ENCODE assay signal across 9 mouse cellular contexts in the genomic region with DNA sequence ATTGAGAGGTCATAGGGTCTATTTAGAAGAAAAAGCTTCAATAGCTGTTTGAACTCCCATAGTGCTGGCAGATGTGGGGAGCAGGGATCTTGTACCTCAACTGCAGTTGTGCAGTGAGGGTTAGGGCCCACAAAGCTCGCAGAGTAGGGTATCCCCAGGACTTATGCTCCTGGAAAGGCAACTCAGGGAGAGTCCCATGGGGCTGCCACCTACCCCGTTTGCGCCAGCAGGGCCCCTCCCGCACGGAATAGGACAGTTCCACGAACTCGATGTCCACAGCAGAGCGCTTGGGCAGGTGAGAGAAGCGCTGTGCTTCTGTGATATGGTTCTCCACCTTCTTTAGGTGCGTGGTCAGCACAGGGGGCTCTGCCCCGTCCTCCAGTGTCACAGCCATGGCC. TPM values are rescaled to one million over a fixed set of nuclear protein-coding genes. Genes with fewer than 3 reads are reported as not detected.
DNase-seq lines count a peak whose midpoint lies in the region; ATAC-seq lines count a peak whose summit lies in the region.
"Had no signal": no experiment of that assay in that cellular context is flagged by ENCODE, and none has a peak within 500 bp of the region (broad histone marks: within the 10 kb centered on the region; RNA-seq: fewer than 3 reads in every experiment).

No protein-coding gene starts in this region.

- H3K9ac ChIP-seq in heart, embryonic 14.5 days (ENCODE audit: low read length): peak overlapping the region; percentile 73
- peak overlapping the region; percentile 81 for H3K9ac ChIP-seq in hindbrain, embryonic 14.5 days
- H3K9ac ChIP-seq in midbrain, embryonic 14.5 days (replicated peaks; ENCODE audit: low read length): peak overlapping the region; percentile 96

- peak overlapping the region; percentile 53 to 66 for H3K4me3 ChIP-seq in heart, embryonic 14.5 days (ENCODE audit: control insufficient read depth in 1 of 2, insufficient read depth in 1 of 2, low read depth in 1 of 2, low read length in 2 of 2)
- H3K4me3 ChIP-seq in brown adipose tissue, adult 24 weeks (ENCODE audit: insufficient read depth, low read depth, low read length): peak overlapping the region; percentile 57
- H3K4me3 ChIP-seq in hindbrain, embryonic 14.5 days (replicated peaks; ENCODE audit: low read length): peak overlapping the region; percentile 66
- peak overlapping the region; percentile 88 for H3K4me3 ChIP-seq in midbrain, embryonic 14.5 days (replicated peaks; ENCODE audit: low read depth, low read length)

- WGBS in heart, embryonic 14.5 days: 10% methylated on average over 11 of the region's 11 CpGs
- WGBS in hindbrain, embryonic 14.5 days: 5% methylated on average over 11 of the region's 11 CpGs
- 2% methylated on average over 11 of the region's 11 CpGs for WGBS in midbrain, embryonic 14.5 days

- no peaks in the 10 kb centered on the region for H3K9me3 ChIP-seq in heart, embryonic 14.5 days (ENCODE audit: control insufficient read depth, low read length)
- H3K9me3 ChIP-seq in hindbrain, embryonic 14.5 days (ENCODE audit: control insufficient read depth, low read length): no peaks in the 10 kb centered on the region
- no peaks in the 10 kb centered on the region for H3K9me3 ChIP-seq in midbrain, embryonic 14.5 days (ENCODE audit: control insufficient read depth, low read length)

- peak overlapping the region; percentile 97 for H3K4me2 ChIP-seq in heart, embryonic 14.5 days (ENCODE audit: low read length)
- peak overlapping the region; percentile 73 for H3K4me2 ChIP-seq in hindbrain, embryonic 14.5 days (replicated peaks)
- peak overlapping the region; percentile 90 for H3K4me2 ChIP-seq in midbrain, embryonic 14.5 days (ENCODE audit: low read length)

- no peak for DNase-seq in heart, postnatal 14 days
- DNase-seq in hindbrain, embryonic 14.5 days (ENCODE audit: low spot score): no peak
- DNase-seq in midbrain, embryonic 14.5 days: peak; percentile 41
- no peak for DNase-seq in layer of hippocampus, postnatal 10 days (ENCODE audit: low spot score in 2 of 2)
- DNase-seq in kidney, postnatal 25 days: no peak

- H3K27ac ChIP-seq in heart, embryonic 14.5 days (replicated peaks in 1 of 2; ENCODE audit: control insufficient read depth in 1 of 2, insufficient read depth in 1 of 2, low read depth in 2 of 2, low read length in 2 of 2): no peak overlapping the region
- no peak overlapping the region for H3K27ac ChIP-seq in brown adipose tissue, adult 24 weeks (replicated peaks; ENCODE audit: low read depth, low read length)
- peak overlapping the region; percentile 78; the same call in 1 of the 2 replicates for H3K27ac ChIP-seq in hindbrain, embryonic 14.5 days
- H3K27ac ChIP-seq in midbrain, embryonic 14.5 days (replicated peaks; ENCODE audit: low read depth, low read length): peak overlapping the region; percentile 84

- intact Hi-C loops in heart, postnatal 14 days (cut with DNase I): no loop called here

- ATAC-seq in heart, embryonic 14.5 days (ENCODE audit: insufficient number of reproducible peaks, insufficient read depth, low FRiP score, low read depth): peak; percentile 26; the same call in 1 of the 2 replicates
- ATAC-seq in hindbrain, embryonic 14.5 days (ENCODE audit: low FRiP score): peak; percentile 15; the same call in 1 of the 2 replicates
- no peak for ATAC-seq in midbrain, embryonic 14.5 days (ENCODE audit: low FRiP score, low TSS enrichment)
- ATAC-seq in megakaryocyte-erythroid progenitor cell, adult 5-6 weeks (replicated peaks; ENCODE audit: low FRiP score, low TSS enrichment, poor library complexity, severe bottlenecking): no peak
- ATAC-seq: Patski had no signal

- H3K27me3 ChIP-seq in heart, embryonic 14.5 days (ENCODE audit: control insufficient read depth, insufficient read depth, low read length): peaks cover 17% of the 10 kb centered on the region
- no peaks in the 10 kb centered on the region for H3K27me3 ChIP-seq in hindbrain, embryonic 14.5 days (ENCODE audit: control insufficient read depth, insufficient read depth, low read length)
- H3K27me3 ChIP-seq in midbrain, embryonic 14.5 days (ENCODE audit: control insufficient read depth, insufficient read depth, low read length): no peaks in the 10 kb centered on the region
- H3K27me3 ChIP-seq: Patski had no signal

- H3K36me3 ChIP-seq in heart, embryonic 14.5 days (ENCODE audit: control insufficient read depth, insufficient read depth, low read length): peaks cover 16% of the 10 kb centered on the region
- peaks cover 27% of the 10 kb centered on the region for H3K36me3 ChIP-seq in hindbrain, embryonic 14.5 days (replicated peaks; ENCODE audit: control insufficient read depth, insufficient read depth)
- peaks cover 20% of the 10 kb centered on the region; the same call in 1 of the 2 replicates for H3K36me3 ChIP-seq in midbrain, embryonic 14.5 days (ENCODE audit: control insufficient read depth, insufficient read depth, low read length)

- H3K4me1 ChIP-seq in heart, embryonic 14.5 days (ENCODE audit: control insufficient read depth in 2 of 2, insufficient read depth in 2 of 2, low read length in 2 of 2): peaks cover 10 to 20% of the 10 kb centered on the region in 2 experiments
- peaks cover 4% of the 10 kb centered on the region; the same call in 1 of the 2 replicates for H3K4me1 ChIP-seq in brown adipose tissue, adult 24 weeks (ENCODE audit: control insufficient read depth, insufficient read depth, insufficient read length, low read length)
- H3K4me1 ChIP-seq in hindbrain, embryonic 14.5 days (replicated peaks; ENCODE audit: control insufficient read depth, insufficient read depth, low read length): peaks cover 24% of the 10 kb centered on the region
- peaks cover 23% of the 10 kb centered on the region; the same call in 1 of the 2 replicates for H3K4me1 ChIP-seq in midbrain, embryonic 14.5 days (ENCODE audit: control insufficient read depth, insufficient read depth, low read length)

RNA-seq across cellular contexts. Expression of gene Abcg4, which starts 1.4 kb away (rescaled TPM):
- 1.3 and 2.7 TPM in 2 replicates for polyA plus RNA-seq in heart, embryonic 14.5 days (2014; fragmentation: Nextera tagmentation; extraction: Ambion mirVana)
- total RNA-seq in heart, postnatal 14 days (2021): under 1 TPM; 0.72 to 0.73 TPM
- 0.36 TPM in 1 of 2 replicates, not detected in the other for polyA plus RNA-seq in brown adipose tissue, adult 24 weeks (2012; ENCODE audit: insufficient read depth, insufficient read length, missing spikeins)
- polyA plus RNA-seq in hindbrain, embryonic 14.5 days (2014; fragmentation: Nextera tagmentation; extraction: Ambion mirVana): 21.7 and 24.4 TPM in 2 replicates
- polyA plus RNA-seq in midbrain, embryonic 14.5 days (2014; fragmentation: Nextera tagmentation; extraction: Ambion mirVana): 18.9 and 20.1 TPM in 2 replicates
- 82.3 and 111 TPM in 2 replicates for total RNA-seq in megakaryocyte-erythroid progenitor cell, adult 5-6 weeks (2014; fragmentation: Nextera tagmentation)
- 13.4 TPM in 2 replicates for total RNA-seq in megakaryocyte-erythroid progenitor cell, adult 5-6 weeks (2017)
- total RNA-seq in layer of hippocampus, postnatal 10 days (2021): 10 to 100 TPM; 73.5 to 76.2 TPM

RNA-seq across cellular contexts. Expression of gene Hinfp, which starts 18.5 kb away (rescaled TPM):
- polyA plus RNA-seq in heart, embryonic 14.5 days (2014; fragmentation: Nextera tagmentation; extraction: Ambion mirVana): 10.5 and 12.1 TPM in 2 replicates
- 10 to 100 TPM; 11.0 to 11.4 TPM for total RNA-seq in heart, postnatal 14 days (2021)
- 4.7 and 5.1 TPM in 2 replicates for polyA plus RNA-seq in brown adipose tissue, adult 24 weeks (2012; ENCODE audit: insufficient read depth, insufficient read length, missing spikeins)
- polyA plus RNA-seq in hindbrain, embryonic 14.5 days (2014; fragmentation: Nextera tagmentation; extraction: Ambion mirVana): 17.4 and 17.9 TPM in 2 replicates
- polyA plus RNA-seq in midbrain, embryonic 14.5 days (2014; fragmentation: Nextera tagmentation; extraction: Ambion mirVana): 15.9 and 24.7 TPM in 2 replicates
- 25.3 and 43.7 TPM in 2 replicates for total RNA-seq in megakaryocyte-erythroid progenitor cell, adult 5-6 weeks (2014; fragmentation: Nextera tagmentation)
- 11.3 and 16.2 TPM in 2 replicates for total RNA-seq in megakaryocyte-erythroid progenitor cell, adult 5-6 weeks (2017)
- 10 to 100 TPM; 25.9 to 26.5 TPM for total RNA-seq in layer of hippocampus, postnatal 10 days (2021)

RNA-seq across cellular contexts. Expression of gene Nlrx1, which starts 18.6 kb away (rescaled TPM):
- polyA plus RNA-seq in heart, embryonic 14.5 days (2014; fragmentation: Nextera tagmentation; extraction: Ambion mirVana): 7.0 and 7.3 TPM in 2 replicates
- 10 to 100 TPM; 17.3 TPM for total RNA-seq in heart, postnatal 14 days (2021)
- 8.7 and 8.8 TPM in 2 replicates for polyA plus RNA-seq in brown adipose tissue, adult 24 weeks (2012; ENCODE audit: insufficient read depth, insufficient read length, missing spikeins)
- polyA plus RNA-seq in hindbrain, embryonic 14.5 days (2014; fragmentation: Nextera tagmentation; extraction: Ambion mirVana): 4.4 and 5.1 TPM in 2 replicates
- 3.7 and 3.9 TPM in 2 replicates for polyA plus RNA-seq in midbrain, embryonic 14.5 days (2014; fragmentation: Nextera tagmentation; extraction: Ambion mirVana)
- 1.3 and 1.8 TPM in 2 replicates for total RNA-seq in megakaryocyte-erythroid progenitor cell, adult 5-6 weeks (2014; fragmentation: Nextera tagmentation)
- 0.80 and 3.1 TPM in 2 replicates for total RNA-seq in megakaryocyte-erythroid progenitor cell, adult 5-6 weeks (2017)
- 10 to 100 TPM; 11.5 to 11.6 TPM for total RNA-seq in layer of hippocampus, postnatal 10 days (2021)

RNA-seq across cellular contexts. Expression of gene C2cd2l, which starts 33.1 kb away (rescaled TPM):
- 5.4 and 7.7 TPM in 2 replicates for polyA plus RNA-seq in heart, embryonic 14.5 days (2014; fragmentation: Nextera tagmentation; extraction: Ambion mirVana)
- total RNA-seq in heart, postnatal 14 days (2021): 10 to 100 TPM; 15.8 to 16.6 TPM
- 9.7 and 11.8 TPM in 2 replicates for polyA plus RNA-seq in brown adipose tissue, adult 24 weeks (2012; ENCODE audit: insufficient read depth, insufficient read length, missing spikeins)
- 24.0 and 25.6 TPM in 2 replicates for polyA plus RNA-seq in hindbrain, embryonic 14.5 days (2014; fragmentation: Nextera tagmentation; extraction: Ambion mirVana)
- polyA plus RNA-seq in midbrain, embryonic 14.5 days (2014; fragmentation: Nextera tagmentation; extraction: Ambion mirVana): 25.2 and 25.5 TPM in 2 replicates
- total RNA-seq in megakaryocyte-erythroid progenitor cell, adult 5-6 weeks (2014; fragmentation: Nextera tagmentation): 11.4 and 15.1 TPM in 2 replicates
- total RNA-seq in megakaryocyte-erythroid progenitor cell, adult 5-6 weeks (2017): 4.0 and 6.9 TPM in 2 replicates
- total RNA-seq in layer of hippocampus, postnatal 10 days (2021): 100 to 1,000 TPM; 108 to 115 TPM

RNA-seq across cellular contexts. Expression of gene Pdzd3, which starts 35.7 kb away (rescaled TPM):
- polyA plus RNA-seq in heart, embryonic 14.5 days (2014; fragmentation: Nextera tagmentation; extraction: Ambion mirVana): not detected in 2 replicates
- total RNA-seq in heart, postnatal 14 days (2021): 1 to 10 TPM; 2.0 to 2.8 TPM
- polyA plus RNA-seq in brown adipose tissue, adult 24 weeks (2012; ENCODE audit: insufficient read depth, insufficient read length, missing spikeins): not detected in 2 replicates
- polyA plus RNA-seq in hindbrain, embryonic 14.5 days (2014; fragmentation: Nextera tagmentation; extraction: Ambion mirVana): 0.46 and 1.1 TPM in 2 replicates
- 0.49 and 0.57 TPM in 2 replicates for polyA plus RNA-seq in midbrain, embryonic 14.5 days (2014; fragmentation: Nextera tagmentation; extraction: Ambion mirVana)
- total RNA-seq in megakaryocyte-erythroid progenitor cell, adult 5-6 weeks (2014; fragmentation: Nextera tagmentation): not detected in 2 replicates
- total RNA-seq in megakaryocyte-erythroid progenitor cell, adult 5-6 weeks (2017): not detected in 2 replicates
- total RNA-seq in layer of hippocampus, postnatal 10 days (2021): 1 to 10 TPM in 1 of 2 experiments, under 1 TPM in 1; 0.98 to 1.0 TPM

Comparison
In these comparisons a context has a peak if more than half of its experiments do, and no peak if none do; other contexts are left out.
1. ATAC-seq: peak in heart, embryonic 14.5 days (single experiment) and hindbrain, embryonic 14.5 days (single experiment); none in midbrain, embryonic 14.5 days (single experiment) and megakaryocyte-erythroid progenitor cell, adult 5-6 weeks (single experiment).
2. H3K27ac ChIP-seq: peak in hindbrain, embryonic 14.5 days (single experiment) and midbrain, embryonic 14.5 days (single experiment); none in heart, embryonic 14.5 days (0 of 2) and brown adipose tissue, adult 24 weeks (single experiment).
3. Peak in every context shown above with its lines, with median percentiles within 50 percentile points of each other: H3K4me2 ChIP-seq, H3K4me3 ChIP-seq and H3K9ac ChIP-seq.